Mouse (Mus musculus) pancreas, adult 10 weeks (tissue): ENCODE measurements around the gene Ankar. TPM values are rescaled to one million over a fixed set of nuclear protein-coding genes. Genes with fewer than 3 reads are reported as not detected.

Source experiments
- polyA plus RNA-seq: library from polyadenylated mRNA; stranded (reverse); fragments of 350-450 nt; fragmentation: Illumina TruSeq; extraction: RNeasy Lipid Tissue Mini Kit (QIAGEN cat#74804); gene quantifications from one replicate; pipeline ENCODE4 v1.2.3, GENCODE M21; 2015; ENCODE audit warnings: low read depth, low replicate concordance; ENCODE audit not compliant: insufficient read depth

Ankar gene
- polyA plus RNA-seq, result not detected

DNA sequence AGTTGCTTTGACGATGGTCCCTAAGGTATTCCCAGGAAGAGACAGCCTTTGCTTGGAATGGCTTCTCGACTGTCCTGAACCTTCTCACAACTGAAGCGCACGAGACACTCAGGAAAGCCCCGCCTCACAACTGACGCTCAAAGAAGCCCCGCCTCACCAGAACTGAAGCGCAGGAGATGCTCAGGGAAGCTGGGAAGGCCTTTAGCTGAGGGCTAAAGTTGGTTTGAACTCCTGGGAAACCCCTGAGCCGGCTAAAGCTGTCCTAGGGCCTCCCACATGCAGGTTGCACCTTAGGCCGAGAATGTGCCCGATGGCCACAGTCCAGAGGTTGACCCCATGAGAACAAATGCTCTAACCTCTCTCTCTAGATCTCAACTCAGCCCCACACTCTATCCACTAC, at the start of gene Ankar:
Gene Ankar, minus strand, starts transcription at position 101 of the 400 bp plus-strand sequence.

DNA sequence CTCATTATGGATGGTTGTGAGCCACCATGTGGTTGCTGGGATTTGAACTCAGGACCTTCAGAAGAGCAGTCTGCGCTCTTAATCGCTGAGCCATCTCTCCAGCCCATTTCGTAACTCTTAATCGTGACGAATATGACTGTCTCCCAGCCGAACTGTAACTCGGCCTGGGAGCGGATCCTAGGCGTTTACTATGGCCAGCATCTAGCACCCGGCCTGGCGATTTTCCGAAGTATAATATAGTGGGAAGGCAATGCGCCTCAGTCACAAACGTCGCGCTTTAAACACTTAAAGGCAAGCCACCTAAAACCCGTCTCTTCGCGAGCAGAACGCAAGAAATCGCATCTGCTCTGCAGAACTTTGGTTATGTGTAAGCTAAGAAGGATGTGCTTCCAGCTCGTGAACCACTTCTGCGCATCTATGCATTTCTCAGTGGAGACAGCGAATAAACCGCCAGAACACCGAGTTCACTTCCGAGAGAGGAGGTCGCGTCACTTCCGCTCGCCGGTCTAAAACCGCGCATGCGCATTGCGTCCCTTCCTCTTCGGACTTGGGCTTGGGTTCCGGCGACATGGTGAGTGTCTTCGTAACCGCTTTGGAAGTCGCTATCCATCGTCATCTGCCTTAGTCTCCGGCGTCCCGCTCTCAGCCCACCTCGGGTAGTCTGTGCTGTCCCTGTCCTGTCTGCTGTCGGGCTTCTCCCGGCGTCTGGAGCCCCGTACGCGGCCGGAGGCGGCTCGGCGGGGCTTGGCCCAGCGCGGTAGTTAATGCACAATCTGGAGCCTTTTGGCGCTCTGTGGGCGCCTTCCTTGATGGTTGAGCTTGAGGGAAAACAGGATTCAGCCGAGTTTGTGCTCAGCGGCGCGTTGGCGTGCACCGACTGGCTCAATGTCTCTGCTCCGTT, 10.6 kb upstream of the Ankar start, which contains the start of gene Rpl37a:
Gene Rpl37a, plus strand, starts transcription at position 538 of the 901 bp plus-strand sequence.

Other genes starting within 250 kb of the Ankar start
- 0.79 TPM for gene March4, start 163.6 kb downstream of the Ankar start, polyA plus RNA-seq
- gene Smarcal1, start 117.3 kb downstream of the Ankar start, polyA plus RNA-seq, result 4.0 TPM
- 687 TPM for gene Rpl37a, start 10.7 kb upstream of the Ankar start, polyA plus RNA-seq
- gene Igfbp2, start 123.9 kb upstream of the Ankar start, polyA plus RNA-seq, result 3.0 TPM
- gene Igfbp5, start 174.3 kb upstream of the Ankar start, polyA plus RNA-seq, result 107 TPM